8 mouse cellular contexts compared by ENCODE assay signal in the genomic region with DNA sequence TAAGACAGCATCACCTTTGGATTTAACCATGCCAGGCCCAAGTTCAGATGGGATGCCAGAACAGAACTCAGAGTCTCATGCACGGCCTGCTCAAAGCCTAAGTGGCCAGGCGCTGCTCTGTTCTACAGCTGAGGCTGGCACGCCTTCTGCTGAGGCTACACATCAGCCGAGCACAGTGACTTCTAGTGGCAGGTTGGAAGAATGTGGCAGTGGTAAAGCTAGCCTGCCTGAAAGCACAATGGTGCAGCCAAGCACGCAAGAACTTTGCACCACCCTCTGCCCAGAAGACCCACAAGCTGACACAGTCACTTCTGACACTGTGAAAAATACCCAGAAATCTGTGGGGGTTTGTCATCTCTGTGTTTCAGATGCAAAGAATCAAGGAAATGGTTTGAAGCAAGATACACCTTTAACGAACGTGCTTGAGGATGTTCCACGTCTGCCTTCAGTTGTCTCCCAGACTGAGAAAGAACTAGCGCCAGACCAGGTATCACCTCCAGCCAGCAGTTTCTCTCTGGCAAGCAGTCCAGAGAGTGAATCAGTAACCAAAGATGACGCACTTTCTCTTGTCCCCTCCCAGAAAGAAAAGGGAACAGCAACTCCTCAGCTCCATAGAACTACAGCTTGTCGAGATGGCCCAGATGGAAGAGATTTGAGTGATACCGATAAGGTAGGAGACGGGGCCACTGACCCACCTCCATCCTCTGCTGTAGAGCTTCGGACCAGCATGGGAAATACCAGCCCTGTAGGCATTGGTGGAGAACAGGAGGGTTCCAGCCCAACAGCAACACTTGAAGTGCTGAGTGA.
DNase-seq lines count a peak whose midpoint lies in the region.

No protein-coding gene starts in this region.

- peak; percentile 97 for DNase-seq in heart, adult 11 months
- DNase-seq in heart, postnatal 25 days (ENCODE audit: low spot score) = no peak
- DNase-seq in gastrocnemius, postnatal 10 days = peak; percentile 31
- DNase-seq in kidney, adult 8-10 months = peak; percentile 72 to 76
- DNase-seq in lung, postnatal 25 days (ENCODE audit: low spot score) = peak; percentile 54
- peak; percentile 72 for DNase-seq in thymus, postnatal 4 days
- DNase-seq in frontal cortex, postnatal 14 days (ENCODE audit: low spot score in 2 of 2) = no peak
- DNase-seq in left cerebral cortex, adult 8-10 months (ENCODE audit: low spot score in 2 of 2) = no peak

- intact Hi-C loops in heart, postnatal 25 days (cut with DNase I) = loop anchor here (5.0 kb wide), 1 partner anchor 212 kb away; no protein-coding TSS in a partner anchor

Comparison
In these comparisons a context has a peak if more than half of its experiments do, and no peak if none do; other contexts are left out.
1. DNase-seq: peak in heart, adult 11 months (single experiment), gastrocnemius, postnatal 10 days (single experiment), kidney, adult 8-10 months (2 of 2), lung, postnatal 25 days (single experiment) and thymus, postnatal 4 days (single experiment); none in heart, postnatal 25 days (single experiment), frontal cortex, postnatal 14 days (0 of 2) and left cerebral cortex, adult 8-10 months (0 of 2).